Mouse (Mus musculus): ENCODE results near the gene Kif23. TPM values are rescaled to one million over a fixed set of nuclear protein-coding genes. Genes with fewer than 3 reads are reported as not detected.
A peak's percentile ranks its signal among the peaks of the same experiment; 100 is the strongest.

Kif23 gene
- polyA plus RNA-seq, 1 experiment = 1.4 TPM

DNA sequence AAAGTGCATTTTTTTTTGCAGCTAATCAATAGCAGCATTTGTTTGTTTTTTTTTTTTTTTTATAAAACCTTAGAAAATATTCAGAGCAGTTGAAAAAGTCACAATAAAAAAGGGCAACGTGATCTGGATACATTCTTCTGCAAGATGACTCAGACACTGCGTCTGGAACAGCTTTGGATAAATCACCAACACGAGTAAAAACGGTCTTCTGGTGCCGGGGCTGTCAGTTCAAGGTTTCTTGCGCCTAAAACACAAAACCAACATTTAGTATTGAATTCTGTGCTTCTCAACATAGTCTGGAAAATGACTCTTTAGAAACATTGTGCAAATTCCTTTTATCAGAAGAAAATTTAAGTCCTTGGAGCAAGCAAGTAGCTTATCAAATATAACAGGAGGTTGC lies 29.1 kb downstream of the Kif23 start:
- 87% methylated on average over 6 of the region's 6 CpGs for WGBS
- no peak for TF ChIP-seq CTCF (conservative IDR thresholded peaks at IDR 0.05; ENCODE audit: insufficient read depth, insufficient read length, low read depth, low read length)
- no peak for TF ChIP-seq POLR2A (IDR thresholded peaks at IDR 0.05; ENCODE audit: low read depth, low read length)
- Histone ChIP-seq H3K4me1 (ENCODE audit: control insufficient read depth, insufficient read depth, low read length) (peaks cover 4% of the 10 kb centered on the region; the same call in 1 of the 2 replicates), H3K36me3 (ENCODE audit: control insufficient read depth, insufficient read depth, low read length) (peaks cover 1% of the 10 kb centered on the region; the same call in 1 of the 2 replicates), H3K4me3 (ENCODE audit: insufficient read depth, low read depth, low read length) (no peak overlapping the region), H3K27me3 (replicated peaks; ENCODE audit: control insufficient read depth, insufficient read depth, low read length) (no peaks in the 10 kb centered on the region), H3K27ac (ENCODE audit: insufficient read depth, low read depth, low read length) (no peak overlapping the region)
- no peak for DNase-seq

GRCm38 (mm10) chr9:61916986-61917385 lies 29.6 kb downstream of the Kif23 start:
- Histone ChIP-seq H3K27me3 (replicated peaks; ENCODE audit: control insufficient read depth, insufficient read depth, low read length) (no peaks in the 10 kb centered on the region), H3K4me3 (ENCODE audit: insufficient read depth, low read depth, low read length) (no peak overlapping the region), H3K27ac (ENCODE audit: insufficient read depth, low read depth, low read length) (no peak overlapping the region), H3K36me3 (ENCODE audit: control insufficient read depth, insufficient read depth, low read length) (peaks cover 3% of the 10 kb centered on the region), H3K4me1 (ENCODE audit: control insufficient read depth, insufficient read depth, low read length) (peaks cover 4% of the 10 kb centered on the region; the same call in 1 of the 2 replicates)
- no peak for TF ChIP-seq CTCF (conservative IDR thresholded peaks at IDR 0.05; ENCODE audit: insufficient read depth, insufficient read length, low read depth, low read length)
- TF ChIP-seq POLR2A (IDR thresholded peaks at IDR 0.05; ENCODE audit: low read depth, low read length) = no peak
- DNase-seq = no peak
- 95% methylated on average over 3 of the region's 3 CpGs for WGBS

GRCm38 (mm10) chr9:61915393-61916005 lies 31.1 kb downstream of the Kif23 start:
- peaks cover 4% of the 10 kb centered on the region; the same call in 1 of the 2 replicates for H3K4me1 ChIP-seq (ENCODE audit: control insufficient read depth, insufficient read depth, low read length)
- H3K36me3 ChIP-seq (ENCODE audit: control insufficient read depth, insufficient read depth, low read length) = peaks cover 3% of the 10 kb centered on the region
- TF ChIP-seq POLR2A (IDR thresholded peaks at IDR 0.05; ENCODE audit: low read depth, low read length) (no peak), CTCF (conservative IDR thresholded peaks at IDR 0.05; ENCODE audit: insufficient read depth, insufficient read length, low read depth, low read length) (no peak)
- H3K27ac ChIP-seq (ENCODE audit: insufficient read depth, low read depth, low read length) = no peak overlapping the region
- no peak for DNase-seq
- no peaks in the 10 kb centered on the region for H3K27me3 ChIP-seq (replicated peaks; ENCODE audit: control insufficient read depth, insufficient read depth, low read length)
- WGBS = 65% methylated on average over 4 of the region's 4 CpGs
- H3K4me3 ChIP-seq (ENCODE audit: insufficient read depth, low read depth, low read length) = no peak overlapping the region

DNA sequence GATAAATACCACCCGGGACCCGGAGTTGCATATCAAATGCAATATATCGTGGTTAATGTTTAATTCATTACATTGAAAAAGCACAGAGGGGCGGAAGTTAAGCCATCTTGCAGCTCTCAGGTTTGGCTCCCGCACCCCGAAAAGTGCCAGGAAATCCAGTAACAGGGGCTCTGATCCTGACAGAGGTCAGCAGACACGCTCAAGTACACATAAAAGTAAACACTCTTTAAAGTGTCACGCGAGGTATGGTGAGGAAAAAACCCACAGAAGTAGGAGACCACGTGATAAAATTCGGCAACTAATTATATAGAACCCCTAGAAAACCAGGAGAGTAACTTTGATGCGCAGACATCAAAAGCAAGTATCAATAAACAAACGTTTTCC lies 31.7 kb downstream of the Kif23 start:
- no peaks in the 10 kb centered on the region for H3K27me3 ChIP-seq (replicated peaks; ENCODE audit: control insufficient read depth, insufficient read depth, low read length)
- H3K36me3 ChIP-seq (ENCODE audit: control insufficient read depth, insufficient read depth, low read length) = peaks cover 3% of the 10 kb centered on the region
- TF ChIP-seq POLR2A (IDR thresholded peaks at IDR 0.05; ENCODE audit: low read depth, low read length) = no peak
- TF ChIP-seq CTCF (conservative IDR thresholded peaks at IDR 0.05; ENCODE audit: insufficient read depth, insufficient read length, low read depth, low read length) = no peak
- peak overlapping the region; percentile 67 for H3K4me3 ChIP-seq (ENCODE audit: insufficient read depth, low read depth, low read length)
- peaks cover 4% of the 10 kb centered on the region; the same call in 1 of the 2 replicates for H3K4me1 ChIP-seq (ENCODE audit: control insufficient read depth, insufficient read depth, low read length)
- peak overlapping the region; percentile 84 for H3K27ac ChIP-seq (ENCODE audit: insufficient read depth, low read depth, low read length)
- no peak for DNase-seq
- 3% methylated on average over 13 of the region's 13 CpGs for WGBS

DNA sequence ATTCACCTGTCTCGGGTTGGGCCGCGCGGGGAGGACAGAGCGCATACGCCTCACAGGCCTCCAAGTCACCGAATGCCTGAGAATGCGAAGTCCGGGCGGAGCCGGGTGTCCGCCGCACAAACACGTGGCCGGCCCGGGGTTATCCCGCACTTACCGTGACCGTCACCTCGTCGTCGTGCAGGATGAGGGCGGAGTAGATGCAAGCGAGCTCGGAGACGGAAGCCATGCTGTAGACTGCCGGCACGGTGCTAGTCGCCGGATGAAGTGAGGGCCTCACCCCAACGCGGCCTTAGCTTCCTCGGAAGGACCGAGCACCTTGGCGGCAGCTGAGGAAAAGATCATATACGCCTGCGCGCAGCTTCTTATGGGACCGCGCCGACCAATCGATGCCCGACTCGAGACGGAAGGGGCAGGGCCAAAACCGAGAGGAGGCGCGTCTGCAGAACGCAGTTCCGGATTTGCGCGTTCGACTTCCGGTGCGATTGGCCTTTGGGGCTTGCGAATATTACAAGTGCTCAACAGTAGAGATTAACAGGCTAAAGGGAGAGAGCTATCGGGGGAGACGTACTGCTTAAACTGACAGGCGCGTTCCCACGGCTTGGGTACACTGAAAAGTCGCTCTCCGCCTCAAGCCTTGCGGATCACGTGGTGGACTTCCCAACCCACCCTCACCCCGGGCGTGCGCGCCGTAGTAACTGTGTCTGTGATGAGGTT lies 32.2 kb downstream of the Kif23 start, which contains the start of gene Rplp1:
Rplp1 (minus strand) TSS at position 340 of the 714 bp plus-strand sequence.
- peak within 1 kb of the TSS; percentile 78 for H3K4me3 ChIP-seq (ENCODE audit: insufficient read depth, low read depth, low read length)
- peaks cover 4% of the 10 kb centered on the region; the same call in 1 of the 2 replicates for H3K4me1 ChIP-seq (ENCODE audit: control insufficient read depth, insufficient read depth, low read length)
- DNase-seq = peak; percentile 98
- peak within 1 kb of the TSS; percentile 84 for H3K27ac ChIP-seq (ENCODE audit: insufficient read depth, low read depth, low read length)
- TF ChIP-seq POLR2A (IDR thresholded peaks at IDR 0.05; ENCODE audit: low read depth, low read length) (peak; percentile 79), CTCF (conservative IDR thresholded peaks at IDR 0.05; ENCODE audit: insufficient read depth, insufficient read length, low read depth, low read length) (no peak)
- H3K27me3 ChIP-seq (replicated peaks; ENCODE audit: control insufficient read depth, insufficient read depth, low read length) = no peaks in the 10 kb centered on the region
- under 1% methylated on average over 70 of the region's 70 CpGs for WGBS
- peaks cover 3% of the 10 kb centered on the region for H3K36me3 ChIP-seq (ENCODE audit: control insufficient read depth, insufficient read depth, low read length)

DNA sequence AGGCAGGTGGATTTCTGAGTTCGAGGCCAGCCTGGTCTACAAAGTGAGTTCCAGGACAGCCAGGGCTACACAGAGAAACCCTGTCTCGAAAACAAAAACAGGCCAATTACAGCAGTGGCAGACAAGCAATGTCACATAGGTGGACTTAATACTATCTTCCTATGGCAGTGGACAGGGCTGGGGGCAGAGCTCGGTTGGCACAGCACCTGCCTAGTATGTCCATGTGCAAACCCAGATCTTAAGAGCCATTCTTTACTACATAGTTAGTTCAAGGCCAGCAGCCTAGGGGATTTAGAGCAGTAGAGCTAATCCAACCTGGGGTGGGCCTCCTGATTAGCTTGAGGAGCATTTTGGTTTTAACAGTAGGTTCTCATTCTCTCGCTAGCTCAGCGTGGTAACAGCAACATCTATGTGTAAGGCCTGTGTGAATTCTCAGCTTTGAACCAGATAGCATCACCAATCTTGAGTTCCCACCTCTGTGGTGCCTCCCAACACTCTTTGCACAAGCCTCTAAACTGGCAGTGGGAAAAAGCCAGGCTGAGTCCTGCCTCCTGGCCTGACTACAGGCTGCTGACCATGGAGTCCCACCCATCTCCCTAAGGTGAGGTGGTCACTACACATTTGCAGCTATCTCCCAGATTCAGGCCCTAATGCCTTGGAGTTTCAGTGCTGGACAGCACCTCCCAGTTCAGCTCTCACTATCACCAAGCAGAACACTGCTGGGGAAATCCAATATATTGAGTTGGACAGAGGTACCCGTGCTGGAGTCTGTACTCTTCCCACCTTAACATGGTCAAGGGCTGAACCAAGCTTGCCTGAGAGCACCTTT lies 35.1 kb downstream of the Kif23 start:
- Histone ChIP-seq H3K4me3 (ENCODE audit: insufficient read depth, low read depth, low read length) (no peak overlapping the region), H3K36me3 (ENCODE audit: control insufficient read depth, insufficient read depth, low read length) (peaks cover 3% of the 10 kb centered on the region), H3K27ac (ENCODE audit: insufficient read depth, low read depth, low read length) (no peak overlapping the region), H3K4me1 (ENCODE audit: control insufficient read depth, insufficient read depth, low read length) (peaks cover 4% of the 10 kb centered on the region; the same call in 1 of the 2 replicates), H3K27me3 (replicated peaks; ENCODE audit: control insufficient read depth, insufficient read depth, low read length) (no peaks in the 10 kb centered on the region)
- 70% methylated on average over 6 of the region's 6 CpGs for WGBS
- TF ChIP-seq CTCF (conservative IDR thresholded peaks at IDR 0.05; ENCODE audit: insufficient read depth, insufficient read length, low read depth, low read length) = no peak
- no peak for TF ChIP-seq POLR2A (IDR thresholded peaks at IDR 0.05; ENCODE audit: low read depth, low read length)
- DNase-seq = no peak
